Mouse (Mus musculus): ENCODE results near the gene Lsm12.

Lsm12 gene

DNA sequence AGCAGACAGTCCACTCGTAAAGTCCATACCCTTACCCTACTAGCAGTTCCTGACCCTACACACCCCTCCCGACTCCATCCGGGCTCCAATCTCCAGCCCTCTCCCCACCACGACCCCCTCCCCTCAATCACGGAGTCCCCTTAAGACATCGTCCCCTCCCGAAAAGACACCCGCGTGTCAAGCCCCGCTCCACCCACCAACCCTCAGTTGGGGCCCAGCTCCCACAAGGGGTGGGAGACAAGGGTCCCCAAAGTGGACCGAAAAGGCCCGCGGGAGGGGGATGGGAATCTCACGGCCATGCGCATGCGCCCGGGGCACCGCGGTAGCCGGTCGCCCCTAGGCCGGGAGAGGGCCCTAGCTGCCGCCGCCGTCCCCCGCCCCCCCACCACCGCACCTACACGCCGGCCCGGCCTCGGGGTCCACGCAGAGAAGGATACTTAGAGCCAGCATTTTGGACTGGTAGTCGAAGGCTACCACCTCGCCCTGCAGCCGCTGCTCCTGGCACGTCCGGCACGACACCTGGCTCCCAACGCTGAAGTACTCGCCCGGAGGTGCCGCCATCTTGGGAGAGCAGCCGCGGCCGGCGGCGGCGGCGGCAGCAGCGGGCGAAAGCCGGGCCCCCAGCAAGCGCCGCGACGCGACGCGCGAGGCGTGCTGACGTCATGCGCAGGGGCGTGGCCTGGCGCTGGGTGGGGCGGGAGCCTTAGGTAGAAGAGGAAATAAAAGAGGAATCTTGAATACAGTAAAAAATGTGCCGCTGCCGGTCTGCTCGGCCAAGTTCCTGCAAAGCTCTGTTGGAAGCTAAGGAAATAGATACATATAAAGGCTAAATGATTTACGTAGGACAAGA lies at the start of gene Lsm12:
Gene Lsm12, minus strand, starts transcription at position 651 of the 850 bp plus-strand sequence.
- peak; percentile 69 for DNase-seq (ENCODE audit: extremely low spot score, low read depth, low spot score)

DNA sequence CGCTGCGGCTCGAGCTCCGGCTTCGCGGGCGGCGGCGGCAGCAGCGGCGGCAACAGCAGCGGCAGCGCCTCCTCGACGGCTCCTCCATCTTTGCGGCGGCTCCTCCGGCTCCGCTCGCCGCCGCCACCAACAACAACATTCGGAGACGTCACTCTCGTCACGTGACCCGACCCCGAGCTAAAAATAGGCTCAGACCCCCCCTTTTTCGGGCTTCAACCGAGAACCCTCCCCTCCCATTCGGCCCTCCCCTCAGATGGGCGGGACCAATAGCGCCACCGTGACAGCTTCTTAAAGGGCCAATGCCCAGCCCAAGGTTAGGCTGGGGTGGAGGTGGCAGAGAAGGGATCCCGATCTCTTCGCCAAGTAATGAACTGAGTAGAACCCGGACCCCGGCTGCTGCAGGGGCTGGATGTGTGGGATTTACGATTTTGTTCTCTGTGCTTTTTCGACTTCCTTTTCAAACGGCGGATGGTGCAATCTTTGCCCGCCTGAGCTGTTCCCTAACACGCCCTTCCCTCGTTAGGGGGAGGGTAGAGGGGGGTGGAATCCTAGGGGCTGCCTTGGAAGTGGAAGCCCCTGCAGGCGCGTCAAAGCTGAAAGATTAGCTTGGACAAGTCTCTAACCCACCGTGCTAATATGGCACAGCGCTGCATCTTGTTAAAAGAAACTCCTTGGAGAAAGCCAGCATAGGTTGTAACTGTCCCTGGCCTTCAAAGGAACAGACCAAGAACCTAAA lies 45.1 kb upstream of the Lsm12 start, which contains the start of gene Hdac5:
Gene Hdac5, minus strand, starts transcription at position 161 of the 736 bp plus-strand sequence.
- DNase-seq (ENCODE audit: extremely low spot score, low read depth, low spot score) = peak; percentile 95

DNA sequence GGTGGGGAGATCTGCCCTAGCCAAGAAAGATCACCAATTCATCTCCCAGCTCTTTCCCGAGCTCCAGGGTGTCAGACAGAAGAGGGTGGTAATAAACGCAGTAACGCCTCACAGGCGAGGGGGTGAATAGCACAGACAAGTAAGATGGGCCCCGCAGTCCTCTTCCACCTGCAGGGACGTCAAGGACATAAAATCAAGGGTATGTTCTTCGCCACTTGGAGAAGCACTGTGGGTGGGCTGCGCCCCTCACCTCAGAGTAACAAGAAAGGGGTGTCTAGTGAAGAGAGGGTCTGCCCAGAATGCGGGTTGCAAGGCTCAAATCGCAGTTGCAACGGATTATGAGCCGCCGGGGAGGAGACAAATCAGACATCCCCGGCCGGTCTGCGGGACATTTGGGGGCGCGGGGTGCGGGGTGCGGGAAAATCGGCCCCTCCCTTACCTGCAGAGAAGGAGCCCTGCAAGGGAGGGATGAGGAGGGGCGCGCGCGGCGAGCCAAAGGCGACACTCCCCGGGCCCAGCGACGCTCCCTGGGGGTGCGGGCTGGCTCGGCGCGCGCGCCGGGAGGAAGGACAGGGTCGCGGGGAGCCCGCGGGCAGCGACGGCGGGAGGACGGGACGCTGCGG lies 44.3 kb upstream of the Lsm12 start:
- no peak for DNase-seq (ENCODE audit: extremely low spot score, low read depth, low spot score)

- DNase-seq (ENCODE audit: extremely low spot score, low read depth, low spot score) = no peak
Measured at GRCm38 (mm10) chr11:102228646-102229268, 43.7 kb upstream of the Lsm12 start.

- no peak for DNase-seq (ENCODE audit: extremely low spot score, low read depth, low spot score)
Measured at GRCm38 (mm10) chr11:102228191-102228545, 43.1 kb upstream of the Lsm12 start.

GRCm38 (mm10) chr11:102227270-102228190 lies 42.4 kb upstream of the Lsm12 start:
- no peak for DNase-seq (ENCODE audit: extremely low spot score, low read depth, low spot score)

DNA sequence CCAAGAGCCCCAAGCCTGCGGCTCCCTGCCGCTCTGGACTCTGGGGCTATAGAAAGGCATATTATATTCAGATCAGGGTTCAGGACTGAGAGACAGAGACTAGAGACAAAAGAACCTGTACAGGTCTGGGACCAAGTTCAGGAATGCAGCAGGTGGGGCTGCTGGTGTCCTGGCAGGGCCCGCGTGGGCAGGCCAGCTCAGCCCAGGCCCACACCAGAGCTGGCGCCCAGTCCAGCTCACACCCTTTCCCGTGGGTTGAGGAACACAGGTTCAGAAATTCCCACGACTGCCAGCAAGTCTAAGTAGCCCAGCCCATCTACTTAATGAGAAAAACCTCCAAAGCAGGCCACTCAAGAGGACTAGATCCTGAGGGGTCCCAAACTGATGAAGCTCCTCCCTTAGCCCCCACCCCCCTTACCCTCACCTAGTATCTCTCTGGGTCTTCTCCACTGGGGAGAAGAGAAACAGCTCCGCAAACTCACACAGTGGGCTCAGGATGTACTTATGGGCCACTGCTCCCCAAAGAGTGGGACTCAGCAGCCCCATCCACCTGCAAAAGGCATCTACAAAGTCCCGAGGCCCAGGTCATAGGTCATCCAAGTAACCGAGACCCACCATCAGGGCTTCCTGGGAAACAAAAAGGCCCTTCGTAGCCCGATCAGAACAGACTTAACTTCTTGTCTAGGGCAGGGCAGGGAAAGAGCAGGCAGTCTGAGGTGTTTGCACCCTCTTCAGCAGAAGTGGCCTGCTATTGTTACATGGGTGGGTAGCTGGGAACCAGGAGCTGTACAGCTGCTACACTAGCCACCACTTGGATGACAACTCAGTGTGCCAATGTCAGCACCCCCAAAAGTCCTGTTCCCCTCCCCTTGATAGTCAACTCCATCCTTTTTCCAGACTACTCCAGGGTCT lies 41.2 kb upstream of the Lsm12 start:
- DNase-seq (ENCODE audit: extremely low spot score, low read depth, low spot score) = no peak

- no peak for DNase-seq (ENCODE audit: extremely low spot score, low read depth, low spot score)
Measured at GRCm38 (mm10) chr11:102225221-102225620, 40.1 kb upstream of the Lsm12 start.

DNA sequence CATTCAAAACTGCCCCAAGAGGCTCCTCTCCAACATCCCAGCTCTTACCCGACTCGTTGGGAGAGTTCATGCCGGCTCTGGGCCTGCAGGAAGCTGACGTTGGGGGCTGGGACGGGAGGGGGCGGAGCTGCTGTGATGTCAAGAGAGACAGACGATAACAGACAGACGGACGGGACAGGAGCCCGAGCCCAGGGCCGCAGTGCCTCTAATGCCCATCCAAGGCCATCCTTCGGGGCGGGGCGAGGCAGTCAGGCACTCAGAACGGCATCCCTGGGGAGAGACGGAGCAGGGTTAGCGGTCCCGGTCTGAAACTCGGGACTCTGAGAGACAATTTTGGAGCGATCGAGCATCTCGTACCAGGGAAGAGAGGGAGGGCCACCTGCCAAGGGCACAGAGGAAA lies 39.6 kb upstream of the Lsm12 start:
- DNase-seq (ENCODE audit: extremely low spot score, low read depth, low spot score) = no peak

- DNase-seq (ENCODE audit: extremely low spot score, low read depth, low spot score) = no peak
Measured at GRCm38 (mm10) chr11:102223166-102223565, 38.1 kb upstream of the Lsm12 start.

DNA sequence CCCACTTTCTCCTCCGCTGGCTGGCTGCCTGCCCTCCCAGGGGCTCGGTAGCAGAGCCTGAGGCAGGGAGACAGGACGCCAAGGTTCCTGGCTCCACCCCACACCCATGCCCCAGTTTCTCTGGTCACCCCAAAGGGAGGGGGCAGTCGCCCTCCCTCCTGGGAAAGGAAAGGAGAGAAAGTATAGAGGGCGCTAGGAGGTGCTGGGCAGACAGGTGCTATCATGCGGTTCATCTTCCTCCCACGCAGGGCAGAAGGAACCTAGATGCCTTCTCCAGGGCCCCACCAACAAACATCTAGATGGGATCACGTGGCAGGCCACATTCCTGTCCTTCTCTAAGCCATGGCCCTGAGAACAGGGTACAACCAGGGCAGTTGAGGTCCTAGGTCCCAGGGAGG lies 36.9 kb upstream of the Lsm12 start:
- DNase-seq (ENCODE audit: extremely low spot score, low read depth, low spot score) = no peak

DNA sequence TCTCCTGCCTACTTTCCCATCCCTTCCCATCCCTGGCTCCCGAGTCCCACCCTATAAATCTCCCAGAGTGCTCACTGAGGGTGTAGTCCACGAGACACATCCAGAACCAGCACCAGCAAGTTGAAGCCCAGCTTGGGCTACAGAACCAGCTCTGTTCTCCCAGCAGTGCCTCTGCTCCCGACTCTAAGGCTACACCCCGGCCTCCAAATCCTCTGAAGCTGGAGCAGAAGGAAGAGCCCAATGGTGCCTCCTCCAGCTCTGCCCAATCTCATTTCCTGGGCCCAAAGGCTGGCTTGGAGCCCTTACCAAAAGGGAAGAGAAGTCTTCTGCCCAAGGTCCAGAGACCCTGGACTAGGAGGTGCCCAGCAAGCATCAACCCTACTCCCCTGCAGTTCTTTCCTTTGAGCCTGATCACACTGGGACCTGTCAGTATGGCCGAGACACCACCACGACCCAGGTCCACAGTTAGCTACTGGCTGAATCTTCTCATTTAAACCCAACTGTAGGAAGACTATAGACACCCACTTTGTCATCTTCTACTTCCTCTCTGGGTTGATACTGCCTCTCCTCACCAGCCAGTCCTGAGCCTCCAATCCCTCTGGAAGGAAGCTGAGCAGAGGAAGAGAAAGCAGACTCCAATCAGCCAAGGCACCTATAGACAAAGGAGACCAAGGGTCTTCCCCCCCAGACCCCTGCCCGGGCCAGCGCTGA lies 36.3 kb upstream of the Lsm12 start:
- DNase-seq (ENCODE audit: extremely low spot score, low read depth, low spot score) = no peak

- no peak for DNase-seq (ENCODE audit: extremely low spot score, low read depth, low spot score)
Measured at GRCm38 (mm10) chr11:102220451-102220850, 35.4 kb upstream of the Lsm12 start.

DNA sequence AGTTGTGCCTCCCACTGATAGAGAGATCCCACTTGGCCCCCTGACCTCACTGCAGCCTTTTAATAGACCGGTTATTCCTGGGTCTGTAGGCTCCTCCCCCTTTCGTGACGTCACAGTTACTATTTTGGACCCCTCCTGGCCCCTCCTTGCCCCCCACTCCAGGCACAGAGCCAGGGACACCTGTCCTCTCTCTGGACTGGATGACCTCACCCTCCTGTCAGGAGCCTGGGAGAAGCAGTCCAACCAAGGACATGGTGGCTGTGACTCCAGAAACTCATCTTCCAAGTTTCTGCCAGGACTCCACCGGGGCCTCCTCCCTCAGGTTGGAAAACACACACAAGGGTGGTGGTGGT lies 34.9 kb upstream of the Lsm12 start:
- DNase-seq (ENCODE audit: extremely low spot score, low read depth, low spot score) = no peak

GRCm38 (mm10) chr11:102219247-102219993 lies 34.3 kb upstream of the Lsm12 start:
- no peak for DNase-seq (ENCODE audit: extremely low spot score, low read depth, low spot score)

DNA sequence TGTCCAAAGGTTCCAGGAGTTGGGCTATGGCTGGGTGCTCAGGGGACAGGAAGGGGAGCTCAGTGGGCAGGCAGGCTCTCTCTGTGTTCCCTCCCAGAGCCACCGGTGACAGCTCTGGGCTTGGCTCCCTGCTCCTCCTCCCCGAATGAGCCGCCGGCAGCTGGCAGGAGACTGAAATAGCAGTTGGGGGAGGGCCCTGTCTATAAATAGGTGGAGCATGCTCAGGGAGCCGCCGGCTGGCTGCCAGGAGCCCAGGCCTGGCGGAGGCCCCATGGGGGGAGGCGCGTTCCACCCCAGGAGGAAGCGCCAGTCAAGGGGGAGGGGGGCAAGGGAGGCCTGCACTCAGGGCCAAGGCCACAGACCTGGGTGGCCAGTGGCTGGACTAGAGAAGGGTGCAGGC lies 33.7 kb upstream of the Lsm12 start:
- DNase-seq (ENCODE audit: extremely low spot score, low read depth, low spot score) = no peak

DNA sequence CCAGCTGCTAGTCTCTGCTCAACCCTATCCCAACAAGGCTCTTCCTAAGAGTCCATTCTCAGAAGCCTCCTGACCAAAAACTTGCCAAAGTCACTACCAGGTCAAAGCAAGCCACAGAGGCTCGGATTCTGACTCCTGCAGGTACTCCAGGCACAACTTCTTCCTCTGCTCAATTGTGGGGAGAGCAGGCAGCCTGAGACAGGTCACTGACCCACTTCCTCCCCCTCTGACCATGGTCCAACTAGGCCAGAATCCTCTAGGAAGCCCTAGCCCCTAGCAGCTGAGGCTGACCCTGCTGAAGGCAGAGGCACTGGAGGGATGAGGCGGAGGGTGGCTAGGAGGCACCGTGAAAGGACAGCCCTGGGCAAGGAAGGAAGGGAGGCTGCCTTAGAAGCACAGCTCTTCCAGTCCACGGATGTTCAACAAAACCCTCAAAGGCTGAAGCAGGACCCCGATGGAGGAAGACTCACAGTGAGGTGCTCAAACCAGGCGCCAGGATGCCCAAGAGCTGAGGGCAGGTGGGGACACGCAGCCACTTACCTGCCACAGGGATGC lies 32.9 kb upstream of the Lsm12 start:
- DNase-seq (ENCODE audit: extremely low spot score, low read depth, low spot score) = no peak

DNA sequence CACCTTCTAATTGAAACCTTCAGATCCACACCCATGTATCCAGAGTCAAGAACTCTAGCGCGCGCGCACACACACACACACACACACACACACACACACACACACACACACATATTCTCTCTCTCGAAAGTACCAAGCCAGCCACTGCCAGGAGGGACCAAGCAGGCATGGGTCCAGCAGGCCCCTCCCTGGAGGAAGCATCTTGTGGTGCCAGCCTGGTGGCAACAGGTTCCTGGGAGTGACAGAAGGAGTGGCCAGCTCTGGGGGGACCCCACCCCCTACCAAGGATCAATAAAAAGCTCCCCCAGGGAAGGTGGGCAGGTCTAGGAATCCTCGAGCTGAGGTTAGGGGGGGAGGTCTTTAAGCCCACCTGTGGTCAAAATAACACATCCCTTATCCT lies 32.3 kb upstream of the Lsm12 start:
- DNase-seq (ENCODE audit: extremely low spot score, low read depth, low spot score) = no peak
